Mouse (Mus musculus) forebrain, embryonic 16.5 days (tissue): Measurements from ENCODE around the gene Gm28048. TPM values are rescaled to one million over a fixed set of nuclear protein-coding genes. Genes with fewer than 3 reads are reported as not detected.
A peak's percentile ranks its signal among the peaks of the same experiment; 100 is the strongest.

Source experiments
- ATAC-seq: fragments of 200-750 bp; cut with Nextera tagmentation; 2 replicates; pipeline ENCODE4 v1.8.0; 2017; ENCODE audit warnings: mild to moderate bottlenecking, moderate library complexity
- H3K27ac ChIP-seq: fragments of 300-500 bp; sonication (generic); 2 replicates; pipeline ENCODE4 v1.5.1; 2014; ENCODE audit warnings: low read length, control low read depth
- H3K27me3 ChIP-seq: fragments of 300-500 bp; sonication (generic); replicated peaks from 2 replicates; pipeline ENCODE4 v1.6.1; 2014; ENCODE audit warnings: low read length; ENCODE audit not compliant: control insufficient read depth, insufficient read depth
- H3K36me3 ChIP-seq: fragments of 300-500 bp; sonication (generic); 2 replicates; pipeline ENCODE4 v1.6.1; 2014; ENCODE audit not compliant: control insufficient read depth, insufficient read depth
- H3K4me1 ChIP-seq: fragments of 300-500 bp; sonication (generic); replicated peaks from 2 replicates; pipeline ENCODE4 v1.6.1; 2014; ENCODE audit warnings: low read length; ENCODE audit not compliant: control insufficient read depth, insufficient read depth
- H3K4me2 ChIP-seq: fragments of 300-500 bp; sonication (generic); 2 replicates; pipeline ENCODE4 v1.6.1; 2014; ENCODE audit warnings: mild to moderate bottlenecking, low read length, control low read depth
- H3K4me3 ChIP-seq: fragments of 300-500 bp; sonication (generic); replicated peaks from 2 replicates; pipeline ENCODE4 v1.5.1; 2014; ENCODE audit warnings: mild to moderate bottlenecking, low read length, control low read depth
- H3K9ac ChIP-seq: fragments of 300-500 bp; sonication (generic); replicated peaks from 2 replicates; pipeline ENCODE4 v1.6.1; 2014; ENCODE audit warnings: low read depth, low read length, control low read depth
- H3K9me3 ChIP-seq: fragments of 300-500 bp; sonication (generic); 2 replicates; pipeline ENCODE4 v1.6.1; 2016; ENCODE audit warnings: low read length; ENCODE audit not compliant: control insufficient read depth
- WGBS: fragments of 180-500 bp; shearing (Covaris S2); extraction: QIAGEN DNeasy Blood & Tissue Kit; methylation state at CpG from one replicate; pipeline ENCODE4 v1.1.7; 2014; 5-methylcytosine and 5-hydroxymethylcytosine counted together
- polyA plus RNA-seq: library from polyadenylated mRNA; unstranded; fragments of >200 nt; fragmentation: Nextera tagmentation; extraction: Ambion mirVana; gene quantifications from 2 replicates; pipeline ENCODE4 v1.2.1, GENCODE M21; 2015

Gm28048 gene
- polyA plus RNA-seq, result 3.0 and 6.0 TPM in 2 replicates

GRCm38 (mm10) chr11:22981984-22982757, at the start of gene Gm28048, which contains the start of gene Commd1:
Gm28048 (minus strand) TSS chr11:22982090.
Commd1 (minus strand) TSS chr11:22982382.
- peak; percentile 94 for ATAC-seq

DNA sequence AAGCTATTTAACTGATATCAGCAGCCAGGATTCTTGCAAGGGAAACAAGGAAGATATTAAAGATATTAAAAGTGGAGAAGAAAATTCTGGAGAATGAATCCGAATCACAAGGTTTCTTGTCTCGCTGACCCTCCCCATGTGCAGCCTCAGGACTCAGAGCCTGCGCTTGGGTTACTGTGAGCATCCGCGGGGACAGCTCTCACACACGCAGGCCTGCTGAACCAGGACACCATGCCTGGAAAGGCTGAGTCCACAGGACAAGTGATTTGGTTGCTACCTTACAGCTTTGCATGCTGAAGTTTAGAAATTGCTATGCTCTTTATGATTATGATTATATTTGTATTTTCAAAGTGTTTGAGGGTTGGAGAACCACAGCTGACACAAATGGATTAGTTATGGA, 47.5 kb upstream of the Gm28048 start:
- 78% methylated on average over 6 of the region's 6 CpGs for WGBS
- no peaks in the 10 kb centered on the region for H3K9me3 ChIP-seq

More at GRCm38 (mm10) chr11:22981984-22982757, at the start of gene Gm28048, which contains the start of gene Commd1:
- Histone ChIP-seq H3K36me3 (no peaks in the 10 kb centered on the region), H3K9me3 (no peaks in the 10 kb centered on the region), H3K4me1 (peaks cover 9% of the 10 kb centered on the region), H3K4me3 (peak within 1 kb of the TSS; percentile 74), H3K27ac (peak within 1 kb of the TSS; percentile 98), H3K27me3 (no peaks in the 10 kb centered on the region), H3K9ac (peak within 1 kb of the TSS; percentile 78), H3K4me2 (peak within 1 kb of the TSS; percentile 60)
- 1% methylated on average over 42 of the region's 42 CpGs for WGBS

DNA sequence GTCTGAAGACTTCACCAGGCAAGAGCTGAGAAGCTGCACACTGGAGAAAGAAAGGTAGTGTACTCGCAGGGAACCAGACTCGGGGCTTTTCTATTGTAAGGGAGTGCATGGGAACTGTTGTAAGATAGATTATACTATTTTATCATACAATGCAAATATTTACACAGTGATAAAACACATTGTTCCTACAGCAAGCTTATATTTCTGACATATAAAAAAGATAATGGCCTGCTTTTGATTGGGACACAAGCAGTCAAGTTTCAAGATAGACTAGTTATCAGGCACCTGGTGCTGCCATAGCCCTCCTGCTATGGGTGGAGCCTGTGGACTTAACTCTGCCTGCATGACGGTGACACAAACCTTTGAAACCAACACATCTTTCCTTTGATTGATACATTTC, 47.1 kb upstream of the Gm28048 start:
- WGBS, result 64% methylated on average over 3 of the region's 3 CpGs
- no peak for ATAC-seq

More for the DNA sequence above, 47.5 kb upstream of the Gm28048 start:
- Histone ChIP-seq H3K9ac (no peak overlapping the region), H3K27me3 (no peaks in the 10 kb centered on the region), H3K4me1 (no peaks in the 10 kb centered on the region), H3K36me3 (no peaks in the 10 kb centered on the region), H3K4me3 (no peak overlapping the region), H3K27ac (no peak overlapping the region), H3K4me2 (no peak overlapping the region)
- ATAC-seq, result no peak

GRCm38 (mm10) chr11:23024169-23024568, 42.3 kb upstream of the Gm28048 start:
- Histone ChIP-seq H3K27me3 (no peaks in the 10 kb centered on the region), H3K4me1 (no peaks in the 10 kb centered on the region), H3K36me3 (no peaks in the 10 kb centered on the region), H3K27ac (no peak overlapping the region), H3K4me2 (no peak overlapping the region), H3K9me3 (no peaks in the 10 kb centered on the region), H3K9ac (no peak overlapping the region), H3K4me3 (no peak overlapping the region)
- 62% methylated on average over 3 of the region's 3 CpGs for WGBS
- no peak for ATAC-seq

More for the DNA sequence above, 47.1 kb upstream of the Gm28048 start:
- Histone ChIP-seq H3K27me3 (no peaks in the 10 kb centered on the region), H3K9me3 (no peaks in the 10 kb centered on the region), H3K9ac (no peak overlapping the region), H3K36me3 (no peaks in the 10 kb centered on the region), H3K4me3 (no peak overlapping the region), H3K27ac (no peak overlapping the region), H3K4me2 (no peak overlapping the region), H3K4me1 (no peaks in the 10 kb centered on the region)

DNA sequence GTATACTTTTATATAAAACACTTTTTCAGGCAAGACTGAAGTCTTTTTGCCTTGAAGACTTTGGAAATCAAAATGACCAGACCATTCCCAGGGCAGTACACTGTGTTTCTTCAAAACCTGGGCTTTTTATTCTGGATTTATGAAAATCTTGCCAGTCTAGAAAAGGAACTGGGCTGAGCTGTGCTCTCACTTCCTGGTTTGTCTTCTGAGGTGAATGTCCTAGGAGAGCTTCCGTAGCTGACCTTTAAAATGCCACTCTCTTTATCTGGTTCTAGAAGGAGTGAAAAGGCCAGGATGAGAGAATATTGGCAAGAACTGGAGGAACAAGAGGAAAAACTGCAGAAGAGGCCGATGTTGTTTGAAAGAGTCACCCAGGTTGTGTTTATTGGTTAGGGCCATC, 41.3 kb upstream of the Gm28048 start:
- H3K9me3 ChIP-seq, result no peaks in the 10 kb centered on the region
- 97% methylated on average over 2 of the region's 2 CpGs for WGBS

DNA sequence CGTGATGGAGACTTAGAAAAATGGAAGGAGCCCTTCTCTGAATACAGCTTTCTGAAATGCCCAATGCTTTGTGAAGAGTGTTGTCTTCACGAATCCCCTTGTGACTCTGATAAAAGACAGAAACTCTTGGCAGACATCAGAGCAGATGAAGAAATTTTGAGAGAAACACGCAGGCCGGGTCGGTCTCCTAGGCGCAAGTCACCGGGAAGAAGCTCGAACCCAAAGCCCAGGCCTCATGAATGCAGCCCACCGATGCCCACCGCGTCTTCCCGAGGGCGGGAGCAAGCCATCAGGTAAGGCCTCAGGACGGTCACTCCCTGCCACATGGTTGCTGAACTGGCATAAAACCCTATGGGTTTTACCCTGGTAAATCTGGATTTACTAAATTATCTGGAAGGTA, 39.0 kb upstream of the Gm28048 start:
- no peaks in the 10 kb centered on the region for H3K9me3 ChIP-seq
- H3K9ac ChIP-seq, result no peak overlapping the region
- H3K4me3 ChIP-seq, result no peak overlapping the region
- no peak overlapping the region for H3K4me2 ChIP-seq
- H3K4me1 ChIP-seq, result no peaks in the 10 kb centered on the region
- WGBS, result 94% methylated on average over 14 of the region's 14 CpGs
- no peak overlapping the region for H3K27ac ChIP-seq
- ATAC-seq, result no peak
- no peaks in the 10 kb centered on the region for H3K36me3 ChIP-seq
- H3K27me3 ChIP-seq, result no peaks in the 10 kb centered on the region

More for the DNA sequence above, 41.3 kb upstream of the Gm28048 start:
- no peak overlapping the region for H3K4me2 ChIP-seq
- H3K36me3 ChIP-seq, result no peaks in the 10 kb centered on the region
- no peak overlapping the region for H3K27ac ChIP-seq
- no peak for ATAC-seq
- no peaks in the 10 kb centered on the region for H3K27me3 ChIP-seq
- H3K4me1 ChIP-seq, result no peaks in the 10 kb centered on the region
- no peak overlapping the region for H3K9ac ChIP-seq
- H3K4me3 ChIP-seq, result no peak overlapping the region

DNA sequence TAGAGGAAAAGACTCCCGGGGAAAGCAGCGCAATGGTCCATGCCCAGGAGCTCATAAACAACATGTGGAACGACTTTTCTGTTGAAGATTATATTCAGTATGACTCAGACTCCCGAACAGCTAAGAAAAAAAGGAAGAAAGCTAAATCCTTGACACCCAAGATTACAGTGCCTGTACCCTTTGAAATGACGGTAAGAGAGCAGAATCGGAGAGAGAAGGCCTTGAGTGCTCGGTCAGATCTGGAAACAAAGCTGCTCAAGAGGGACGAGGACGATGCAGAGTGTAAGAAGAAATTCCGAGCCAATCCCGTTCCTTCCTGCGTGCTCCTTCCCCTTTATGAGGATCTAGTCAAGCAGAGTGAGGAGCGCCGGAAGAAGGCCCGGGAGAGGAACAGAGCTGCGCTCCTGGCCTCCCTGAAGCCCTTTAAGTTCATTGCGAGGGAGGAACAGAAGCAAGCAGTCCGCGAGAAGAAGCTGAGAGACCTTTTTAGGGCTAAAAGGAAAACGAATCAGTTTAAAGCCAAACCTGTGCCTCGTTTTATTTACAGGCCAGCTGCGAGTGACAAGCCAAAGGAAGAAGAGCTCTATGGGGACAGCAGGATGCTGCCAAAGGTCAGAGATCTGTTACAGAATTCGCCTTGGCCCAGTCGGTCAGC, 38.4 kb upstream of the Gm28048 start:
- 72% methylated on average over 24 of the region's 24 CpGs for WGBS
- H3K9me3 ChIP-seq, result no peaks in the 10 kb centered on the region

DNA sequence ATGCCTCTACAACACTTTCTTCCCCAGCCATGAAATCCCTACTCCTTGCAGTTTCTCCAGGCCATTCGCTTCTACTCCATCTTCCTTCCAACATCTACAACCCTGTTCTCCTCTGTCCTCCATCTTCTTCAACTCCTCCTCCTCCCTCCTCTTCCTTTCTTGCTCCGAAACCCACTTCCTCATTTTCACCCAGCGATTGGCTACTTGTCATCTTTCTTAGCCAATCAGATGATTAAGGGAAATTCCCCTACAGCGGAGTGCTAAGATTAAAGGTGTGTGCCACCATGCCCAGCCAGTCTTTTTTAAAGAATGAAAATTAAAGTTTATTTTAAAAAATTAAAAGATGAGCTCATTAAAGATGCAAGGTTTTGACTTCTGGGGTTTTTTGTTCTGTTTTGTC, 36.1 kb upstream of the Gm28048 start:
- no peak overlapping the region for H3K4me3 ChIP-seq

More for the DNA sequence above, 38.4 kb upstream of the Gm28048 start:
- no peak overlapping the region for H3K27ac ChIP-seq
- no peaks in the 10 kb centered on the region for H3K27me3 ChIP-seq
- no peaks in the 10 kb centered on the region for H3K36me3 ChIP-seq
- H3K4me2 ChIP-seq, result no peak overlapping the region
- no peak for ATAC-seq
- H3K4me3 ChIP-seq, result no peak overlapping the region
- no peak overlapping the region for H3K9ac ChIP-seq
- H3K4me1 ChIP-seq, result no peaks in the 10 kb centered on the region

GRCm38 (mm10) chr11:23014996-23015395, 33.1 kb upstream of the Gm28048 start:
- Histone ChIP-seq H3K4me3 (no peak overlapping the region), H3K4me1 (no peaks in the 10 kb centered on the region; the same call in 1 of the 2 replicates), H3K9ac (no peak overlapping the region), H3K27ac (no peak overlapping the region), H3K36me3 (no peaks in the 10 kb centered on the region), H3K27me3 (no peaks in the 10 kb centered on the region), H3K4me2 (no peak overlapping the region), H3K9me3 (no peaks in the 10 kb centered on the region)
- ATAC-seq, result no peak
- 70% methylated on average over 6 of the region's 6 CpGs for WGBS

More for the DNA sequence above, 36.1 kb upstream of the Gm28048 start:
- 92% methylated on average over 4 of the region's 4 CpGs for WGBS
- no peak overlapping the region for H3K27ac ChIP-seq
- ATAC-seq, result no peak
- no peak overlapping the region for H3K4me2 ChIP-seq
- H3K9me3 ChIP-seq, result no peaks in the 10 kb centered on the region
- no peaks in the 10 kb centered on the region for H3K36me3 ChIP-seq
- H3K9ac ChIP-seq, result no peak overlapping the region
- no peaks in the 10 kb centered on the region for H3K27me3 ChIP-seq
- H3K4me1 ChIP-seq, result no peaks in the 10 kb centered on the region
